Mouse (Mus musculus) megakaryocyte, embryonic 14.5 days (primary cell): Measurements from ENCODE around the gene Enox1.

Experiments used
- FLI1 ChIP-seq: IDR thresholded peaks from 2 replicates; pipeline ENCODE4 v1.6.1; 2012; ENCODE audit warnings: low read length, inconsistent platforms, mixed read lengths
- GATA1 ChIP-seq: IDR thresholded peaks from 3 replicates; pipeline ENCODE4 v1.6.1; 2012; ENCODE audit warnings: mixed read lengths, low read length, inconsistent platforms, borderline replicate concordance

GRCm38 (mm10) chr14:77297039-77297438 is 140.5 kb downstream of the Enox1 start:
- no peak for TF ChIP-seq GATA1
- no peak for TF ChIP-seq FLI1
